Mouse (Mus musculus): ENCODE data around the gene Slx1b. TPM values are rescaled to one million over a fixed set of nuclear protein-coding genes. Genes with fewer than 3 reads are reported as not detected.

Slx1b gene
- total RNA-seq, 4 experiments from 2014 or later: 17.1 to 23.0 (median 19.6) TPM

Other genes starting within 250 kb of the Slx1b start
- 1 to 10 TPM in 3 of 4 experiments, under 1 TPM in 1; 0.95 to 9.4 (median 5.3) TPM for gene Atp2a1, start 232.7 kb downstream of the Slx1b start, total RNA-seq (2022)
- 10 to 100 TPM; 64.2 to 70.0 (median 67.1) TPM for gene Sh2b1, start 220.4 kb downstream of the Slx1b start, total RNA-seq (2022)
- 10 to 100 TPM; 77.6 to 99.8 (median 84.1) TPM for gene Tufm, start 208.4 kb downstream of the Slx1b start, total RNA-seq (2022)
- gene Atxn2l, start 192.3 kb downstream of the Slx1b start, total RNA-seq (2022): 100 to 1,000 TPM in 3 of 4 experiments, 10 to 100 TPM in 1; 98.1 to 122 (median 112) TPM
- gene Eif3c, start 129.4 kb downstream of the Slx1b start, total RNA-seq (2022): 100 to 1,000 TPM; 173 to 189 (median 180) TPM
- gene Apobr, start 110.8 kb downstream of the Slx1b start, total RNA-seq (2022): 1 to 10 TPM in 2 of 4 experiments, under 1 TPM in 2; 0.63 to 1.4 (median 1.0) TPM
- 10 to 100 TPM; 28.5 to 49.0 (median 38.7) TPM for gene Cln3, start 110.0 kb downstream of the Slx1b start, total RNA-seq (2022)
- not detected for gene Il27, start 100.8 kb downstream of the Slx1b start, total RNA-seq (2022)
- gene Nupr1, start 64.9 kb downstream of the Slx1b start, total RNA-seq (2022): 10 to 100 TPM; 15.3 to 22.6 (median 17.7) TPM
- gene Sgf29, start 46.5 kb downstream of the Slx1b start, total RNA-seq (2022): 10 to 100 TPM; 28.4 to 39.0 (median 33.6) TPM
- gene Sult1a1, start 19.4 kb downstream of the Slx1b start, total RNA-seq (2022): 1 to 10 TPM; 6.3 to 9.0 (median 7.9) TPM
- gene Bola2, start 383 bp downstream of the Slx1b start, total RNA-seq (2022): 10 to 100 TPM; 82.1 to 97.0 (median 90.2) TPM
- 100 to 1,000 TPM; 132 to 162 (median 149) TPM for gene Coro1a, start 12.0 kb upstream of the Slx1b start, total RNA-seq (2022)
- gene Mapk3, start 63.8 kb upstream of the Slx1b start, total RNA-seq (2022): 100 to 1,000 TPM; 183 to 207 (median 190) TPM
- 1 to 10 TPM; 1.4 to 3.3 (median 2.3) TPM for gene Gdpd3, start 70.5 kb upstream of the Slx1b start, total RNA-seq (2022)
- gene Ypel3, start 81.2 kb upstream of the Slx1b start, total RNA-seq (2022): 100 to 1,000 TPM; 256 to 289 (median 278) TPM
- gene Tbx6, start 85.7 kb upstream of the Slx1b start, total RNA-seq (2022): under 1 TPM; 0.63 to 1.00 (median 0.84) TPM
- 10 to 100 TPM; 48.2 to 56.0 (median 51.2) TPM for gene Ppp4c, start 96.7 kb upstream of the Slx1b start, total RNA-seq (2022)
- gene Fam57b, start 101.9 kb upstream of the Slx1b start, total RNA-seq (2022): 10 to 100 TPM; 58.1 to 63.4 (median 59.6) TPM
- gene 4930451I11Rik, start 135.9 kb upstream of the Slx1b start, total RNA-seq (2022): 1 to 10 TPM in 1 of 4 experiments, not detected in 3; 2.3 TPM
- 10 to 100 TPM; 45.6 to 57.5 (median 53.5) TPM for gene Doc2a, start 151.6 kb upstream of the Slx1b start, total RNA-seq (2022)
- 10 to 100 TPM; 32.6 to 47.7 (median 40.7) TPM for gene Hirip3, start 166.2 kb upstream of the Slx1b start, total RNA-seq (2022)
- gene Ino80e, start 166.6 kb upstream of the Slx1b start, total RNA-seq (2022): 10 to 100 TPM; 48.0 to 61.8 (median 51.8) TPM
- gene Taok2, start 188.9 kb upstream of the Slx1b start, total RNA-seq (2022): 100 to 1,000 TPM; 146 to 153 (median 152) TPM
- 10 to 100 TPM; 20.8 to 25.4 (median 22.8) TPM for gene Tmem219, start 227.1 kb upstream of the Slx1b start, total RNA-seq (2022)
- 100 to 1,000 TPM; 153 to 158 (median 156) TPM for gene Kctd13, start 233.1 kb upstream of the Slx1b start, total RNA-seq (2022)

Data from left cerebral cortex, adult 8-10 months (tissue).